Mouse (Mus musculus): ENCODE data around the gene Gm4559.
"Not testable (repeated sequence)": the region's sequence is repeated elsewhere in the genome, so short reads cannot be mapped to it uniquely, and the experiment has no call there.

GRCm38 (mm10) chr7:142296108-142296507, 21.9 kb upstream of the Gm4559 start:
- not testable (repeated sequence) for TF ChIP-seq CHD2 (IDR thresholded peaks at IDR 0.05; ENCODE audit: low read depth, low read length); ZNF384 (IDR thresholded peaks at IDR 0.05; ENCODE audit: low read depth, low read length); MAFK (IDR thresholded peaks at IDR 0.05; ENCODE audit: insufficient read depth, low read depth, low read length); ZC3H11A (IDR thresholded peaks at IDR 0.05; ENCODE audit: borderline replicate concordance, low read depth, low read length)

All from ES-E14 (cell line).